Mouse (Mus musculus): ENCODE measurements at regions not wholly inside any gene's neighbourhood (a gene's known extent, or its start where the extent isn't known, plus 50 kb on each side); places are given as distances from the start of the nearest gene placed in this dataset.

GRCm38 (mm10) chr17:62963824-62964223 is 82.7 kb upstream of the Efna5 start:
- Histone ChIP-seq H3K4me3 (no peak overlapping the region), H3K4me1 (replicated peaks) (no peaks in the 10 kb centered on the region), H3K27ac (no peak overlapping the region), H3K27me3 (no peaks in the 10 kb centered on the region), H3K9ac (no peak overlapping the region), H3K4me2 (no peak overlapping the region), H3K9me3 (replicated peaks) (no peaks in the 10 kb centered on the region), H3K36me3 (no peaks in the 10 kb centered on the region)
- no peak for ATAC-seq (replicated peaks; ENCODE audit: insufficient number of reproducible peaks, insufficient read depth, low FRiP score, low read depth)
- 72% methylated on average over 4 of the region's 4 CpGs for WGBS

DNA sequence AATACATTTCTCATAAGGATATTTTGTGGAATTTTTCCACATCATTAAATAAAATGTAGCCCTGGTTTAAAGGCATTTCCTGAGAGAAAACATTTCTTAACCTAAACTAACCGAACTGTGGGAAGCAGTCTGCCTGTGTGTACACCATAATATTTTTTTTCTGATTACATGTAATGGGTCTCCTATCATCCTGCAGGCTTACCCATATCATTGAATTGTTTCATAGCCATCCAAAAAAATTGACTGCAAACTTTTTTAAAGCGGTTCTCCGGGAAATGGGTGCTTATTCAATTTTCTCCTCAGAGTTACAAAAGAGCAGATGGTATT is 81.1 kb upstream of the Efna5 start:
- Histone ChIP-seq H3K9ac (no peak overlapping the region), H3K4me2 (no peak overlapping the region), H3K4me3 (no peak overlapping the region)

GRCm38 (mm10) chr17:62961596-62962291 is 80.6 kb upstream of the Efna5 start:
- WGBS: 76% methylated on average over 19 of the region's 19 CpGs

More for the DNA sequence above, 81.1 kb upstream of the Efna5 start:
- H3K4me1 ChIP-seq (replicated peaks): no peaks in the 10 kb centered on the region
- no peaks in the 10 kb centered on the region for H3K9me3 ChIP-seq (replicated peaks)
- no peaks in the 10 kb centered on the region for H3K27me3 ChIP-seq
- ATAC-seq (replicated peaks; ENCODE audit: insufficient number of reproducible peaks, insufficient read depth, low FRiP score, low read depth): no peak
- H3K27ac ChIP-seq: no peak overlapping the region
- no peaks in the 10 kb centered on the region for H3K36me3 ChIP-seq
- 87% methylated on average over 3 of the region's 3 CpGs for WGBS

DNA sequence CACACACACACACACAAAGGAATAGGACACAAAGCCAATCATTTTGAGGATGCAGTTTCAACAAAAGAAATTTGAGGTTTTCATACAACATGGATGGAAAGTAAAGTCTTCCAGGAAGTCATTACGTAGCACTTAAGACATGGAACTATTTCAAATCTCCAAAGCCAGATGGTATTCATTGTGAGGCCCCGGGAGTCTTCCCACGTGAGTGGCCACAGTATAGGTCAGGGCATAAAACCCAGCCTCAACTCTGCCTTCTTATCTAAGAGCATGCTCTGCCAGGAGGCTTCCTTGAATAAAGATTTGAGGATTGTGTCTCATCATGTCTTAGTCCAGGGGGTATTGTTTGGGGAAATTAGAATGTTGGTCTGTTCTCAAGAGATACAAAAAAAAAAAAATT is 78.0 kb upstream of the Efna5 start:
- H3K9me3 ChIP-seq (replicated peaks): no peaks in the 10 kb centered on the region
- H3K4me3 ChIP-seq: no peak overlapping the region
- no peak for ATAC-seq (replicated peaks; ENCODE audit: insufficient number of reproducible peaks, insufficient read depth, low FRiP score, low read depth)
- no peak overlapping the region for H3K4me2 ChIP-seq
- H3K27ac ChIP-seq: no peak overlapping the region
- 53% methylated on average over 3 of the region's 3 CpGs for WGBS
- H3K9ac ChIP-seq: no peak overlapping the region
- H3K27me3 ChIP-seq: no peaks in the 10 kb centered on the region
- H3K36me3 ChIP-seq: no peaks in the 10 kb centered on the region
- no peaks in the 10 kb centered on the region for H3K4me1 ChIP-seq (replicated peaks)

More at GRCm38 (mm10) chr17:62961596-62962291, 80.6 kb upstream of the Efna5 start:
- Histone ChIP-seq H3K4me3 (no peak overlapping the region), H3K4me2 (no peak overlapping the region), H3K4me1 (replicated peaks) (no peaks in the 10 kb centered on the region), H3K27ac (no peak overlapping the region), H3K27me3 (no peaks in the 10 kb centered on the region), H3K36me3 (no peaks in the 10 kb centered on the region), H3K9ac (no peak overlapping the region), H3K9me3 (replicated peaks) (no peaks in the 10 kb centered on the region)
- no peak for ATAC-seq (replicated peaks; ENCODE audit: insufficient number of reproducible peaks, insufficient read depth, low FRiP score, low read depth)

- H3K9ac ChIP-seq: no peak overlapping the region
- no peaks in the 10 kb centered on the region for H3K27me3 ChIP-seq
- no peaks in the 10 kb centered on the region for H3K36me3 ChIP-seq
- no peak overlapping the region for H3K4me2 ChIP-seq
- WGBS: 71% methylated on average over 1 of the region's 1 CpGs
- H3K27ac ChIP-seq: no peak overlapping the region
- no peaks in the 10 kb centered on the region for H3K9me3 ChIP-seq (replicated peaks)
- no peak overlapping the region for H3K4me3 ChIP-seq
- no peak for ATAC-seq (replicated peaks; ENCODE audit: insufficient number of reproducible peaks, insufficient read depth, low FRiP score, low read depth)
- no peaks in the 10 kb centered on the region for H3K4me1 ChIP-seq (replicated peaks)
Measured at GRCm38 (mm10) chr17:62947537-62948193, 66.5 kb upstream of the Efna5 start.

- WGBS: 33% methylated on average over 7 of the region's 7 CpGs
- no peak overlapping the region for H3K27ac ChIP-seq
- ATAC-seq (replicated peaks; ENCODE audit: insufficient number of reproducible peaks, insufficient read depth, low FRiP score, low read depth): 0 out of 2 replicates have a peak, but pooled peaks have one; percentile 31
- H3K27me3 ChIP-seq: no peaks in the 10 kb centered on the region
- H3K36me3 ChIP-seq: no peaks in the 10 kb centered on the region
- H3K4me1 ChIP-seq (replicated peaks): no peaks in the 10 kb centered on the region; the same call in 1 of the 2 replicates
- no peak overlapping the region for H3K4me2 ChIP-seq
- H3K9me3 ChIP-seq (replicated peaks): no peaks in the 10 kb centered on the region
- H3K4me3 ChIP-seq: no peak overlapping the region
- H3K9ac ChIP-seq: no peak overlapping the region
Measured at GRCm38 (mm10) chr17:62940573-62941252, 59.6 kb upstream of the Efna5 start.

- H3K4me3 ChIP-seq: 0 out of 2 replicates have a peak overlapping the region, but pooled peaks have one; percentile 0
Measured at GRCm38 (mm10) chr17:62939930-62940572, 58.9 kb upstream of the Efna5 start.

GRCm38 (mm10) chr17:62939171-62939570 is 58.1 kb upstream of the Efna5 start:
- no peak for ATAC-seq (replicated peaks; ENCODE audit: insufficient number of reproducible peaks, insufficient read depth, low FRiP score, low read depth)
- Histone ChIP-seq H3K4me1 (replicated peaks) (no peaks in the 10 kb centered on the region; the same call in 1 of the 2 replicates), H3K27ac (no peak overlapping the region), H3K36me3 (no peaks in the 10 kb centered on the region), H3K27me3 (no peaks in the 10 kb centered on the region), H3K4me2 (no peak overlapping the region), H3K4me3 (no peak overlapping the region), H3K9me3 (replicated peaks) (no peaks in the 10 kb centered on the region), H3K9ac (no peak overlapping the region)
- WGBS: 47% methylated on average over 4 of the region's 4 CpGs

More at GRCm38 (mm10) chr17:62939930-62940572, 58.9 kb upstream of the Efna5 start:
- peak overlapping the region; percentile 31 for H3K4me2 ChIP-seq
- H3K36me3 ChIP-seq: no peaks in the 10 kb centered on the region
- ATAC-seq (replicated peaks; ENCODE audit: insufficient number of reproducible peaks, insufficient read depth, low FRiP score, low read depth): no peak
- no peaks in the 10 kb centered on the region; the same call in 1 of the 2 replicates for H3K4me1 ChIP-seq (replicated peaks)
- WGBS: 28% methylated on average over 18 of the region's 18 CpGs
- H3K27me3 ChIP-seq: no peaks in the 10 kb centered on the region
- no peak overlapping the region for H3K27ac ChIP-seq
- H3K9ac ChIP-seq: no peak overlapping the region
- no peaks in the 10 kb centered on the region for H3K9me3 ChIP-seq (replicated peaks)
